Comparison of ENCODE assay signal across 8 mouse cellular contexts in the genomic region with DNA sequence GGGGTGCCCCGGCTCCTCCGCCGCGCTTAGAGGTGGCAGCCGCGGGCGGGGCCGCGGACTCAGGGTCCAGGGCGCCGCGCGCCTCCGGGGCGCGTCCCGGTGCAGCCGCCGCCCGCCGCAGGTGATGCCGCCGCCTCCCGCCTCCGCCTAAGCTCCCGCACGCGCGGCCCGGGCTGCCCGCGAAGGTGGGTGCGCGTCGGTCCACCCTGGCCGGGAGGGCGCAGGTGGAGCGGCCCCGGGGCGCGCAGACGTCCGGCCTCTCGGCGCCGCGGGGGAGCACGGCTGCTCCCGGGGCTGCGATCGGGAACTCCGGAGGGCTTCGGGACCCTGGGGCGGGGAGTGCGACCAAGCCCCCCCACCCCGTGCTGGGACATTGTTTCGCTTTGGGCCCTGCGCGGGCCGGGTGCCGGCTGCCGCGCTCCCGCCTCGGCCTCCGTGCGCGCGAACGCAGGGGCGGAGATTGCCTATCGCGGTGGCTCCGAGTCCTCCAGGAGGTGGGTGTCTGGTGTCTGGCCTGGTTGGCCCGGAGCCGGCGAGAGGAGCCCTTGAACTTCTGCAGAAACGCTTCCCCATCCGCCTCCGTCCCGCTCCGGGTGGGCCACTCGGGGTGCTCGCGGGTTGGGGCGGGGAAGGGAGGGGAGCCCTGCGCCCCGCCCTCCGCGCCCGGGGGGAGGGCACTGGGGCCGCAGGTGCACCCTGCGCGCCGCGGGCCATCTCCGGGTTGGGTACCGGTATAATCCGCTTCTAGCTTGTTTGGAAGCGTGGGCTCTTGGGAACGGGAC. TPM values are rescaled to one million over a fixed set of nuclear protein-coding genes. Genes with fewer than 3 reads are reported as not detected.
DNase-seq lines count a peak whose midpoint lies in the region; ATAC-seq lines count a peak whose summit lies in the region.

No protein-coding gene starts in this region.

- peak overlapping the region; percentile 87 for H3K27ac ChIP-seq in forebrain, embryonic 11.5 days (ENCODE audit: low read depth, low read length)
- H3K27ac ChIP-seq in heart, embryonic 15.5 days: peak overlapping the region; percentile 83
- H3K27ac ChIP-seq in liver, embryonic 15.5 days (replicated peaks): peak overlapping the region; percentile 81
- peak overlapping the region; percentile 91 for H3K27ac ChIP-seq in stomach, embryonic 14.5 days (ENCODE audit: low read length)

- H3K4me1 ChIP-seq in forebrain, embryonic 11.5 days (replicated peaks; ENCODE audit: control insufficient read depth, insufficient read depth, low read length): peaks cover 6% of the 10 kb centered on the region; the same call in 1 of the 2 replicates
- H3K4me1 ChIP-seq in heart, embryonic 15.5 days (replicated peaks): peaks cover 42% of the 10 kb centered on the region
- H3K4me1 ChIP-seq in liver, embryonic 15.5 days (replicated peaks): peaks cover 63% of the 10 kb centered on the region
- H3K4me1 ChIP-seq in stomach, embryonic 14.5 days (ENCODE audit: control insufficient read depth, insufficient read depth, low read length): peaks cover 26% of the 10 kb centered on the region; the same call in 1 of the 2 replicates

- no peaks in the 10 kb centered on the region; the same call in 1 of the 2 replicates for H3K36me3 ChIP-seq in forebrain, embryonic 11.5 days (ENCODE audit: control insufficient read depth, insufficient read depth, low read length)
- H3K36me3 ChIP-seq in heart, embryonic 15.5 days: no peaks in the 10 kb centered on the region
- H3K36me3 ChIP-seq in liver, embryonic 15.5 days (replicated peaks): 0 out of 2 replicates have a peak, but pooled peaks cover 5% of the 10 kb centered on the region
- no peaks in the 10 kb centered on the region for H3K36me3 ChIP-seq in stomach, embryonic 14.5 days (ENCODE audit: control insufficient read depth, insufficient read depth, low read length)

- H3K9me3 ChIP-seq in forebrain, embryonic 11.5 days (ENCODE audit: control insufficient read depth, low read length): no peaks in the 10 kb centered on the region
- H3K9me3 ChIP-seq in heart, embryonic 15.5 days (replicated peaks): no peaks in the 10 kb centered on the region
- no peaks in the 10 kb centered on the region for H3K9me3 ChIP-seq in liver, embryonic 15.5 days (replicated peaks)
- no peaks in the 10 kb centered on the region for H3K9me3 ChIP-seq in stomach, embryonic 14.5 days (ENCODE audit: control insufficient read depth, low read depth, low read length)

- peak; percentile 71 for ATAC-seq in forebrain, embryonic 11.5 days (replicated peaks; ENCODE audit: low FRiP score)
- ATAC-seq in heart, embryonic 15.5 days (replicated peaks; ENCODE audit: insufficient number of reproducible peaks, insufficient read depth, low FRiP score, low read depth): peak; percentile 54
- ATAC-seq in liver, embryonic 15.5 days (ENCODE audit: insufficient read depth): peak; percentile 61
- peak; percentile 76 for ATAC-seq in stomach, embryonic 14.5 days (ENCODE audit: insufficient number of reproducible peaks, insufficient read depth, low FRiP score, low read depth)

- peak overlapping the region; percentile 95 for H3K4me3 ChIP-seq in forebrain, embryonic 11.5 days (ENCODE audit: low read depth, low read length)
- H3K4me3 ChIP-seq in heart, embryonic 15.5 days: peak overlapping the region; percentile 96
- H3K4me3 ChIP-seq in liver, embryonic 15.5 days (replicated peaks): peak overlapping the region; percentile 76
- peak overlapping the region; percentile 87 for H3K4me3 ChIP-seq in stomach, embryonic 14.5 days (ENCODE audit: low read depth, low read length)

- WGBS in forebrain, embryonic 11.5 days: under 1% methylated on average over 99 of the region's 101 CpGs
- under 1% methylated on average over 91 of the region's 101 CpGs for WGBS in heart, embryonic 15.5 days
- under 1% methylated on average over 100 of the region's 101 CpGs for WGBS in liver, embryonic 15.5 days (ENCODE audit: insufficient replicate concordance)
- WGBS in stomach, embryonic 14.5 days: under 1% methylated on average over 89 of the region's 101 CpGs

- H3K27me3 ChIP-seq in forebrain, embryonic 11.5 days (ENCODE audit: control insufficient read depth, insufficient read depth, low read length): no peaks in the 10 kb centered on the region
- H3K27me3 ChIP-seq in heart, embryonic 15.5 days: no peaks in the 10 kb centered on the region
- H3K27me3 ChIP-seq in liver, embryonic 15.5 days: peaks cover 32% of the 10 kb centered on the region
- no peaks in the 10 kb centered on the region for H3K27me3 ChIP-seq in stomach, embryonic 14.5 days (ENCODE audit: control insufficient read depth, insufficient read depth, low read length)

- DNase-seq in CD8-positive naive resting alpha-beta T cell, adult 2 months (ENCODE audit: low read depth in 2 of 2, low spot score in 2 of 2): peak; percentile 83 to 84
- peak; percentile 79 for DNase-seq in c-Kit-positive CD71-negative TER-119-negative erythroid progenitor cells, embryonic 14.5 days (ENCODE audit: low read depth)
- peak; percentile 87 for DNase-seq in forebrain, embryonic 11.5 days (ENCODE audit: low spot score)
- DNase-seq in kidney, postnatal 14 days: peak; percentile 90
- DNase-seq in neural tube, embryonic 10.5 days (ENCODE audit: extremely low spot score, low spot score): peak; percentile 79

- peak overlapping the region; percentile 99 for H3K9ac ChIP-seq in forebrain, embryonic 11.5 days (ENCODE audit: low read length)
- peak overlapping the region; percentile 91 for H3K9ac ChIP-seq in heart, embryonic 15.5 days
- H3K9ac ChIP-seq in liver, embryonic 15.5 days: peak overlapping the region; percentile 74
- H3K9ac ChIP-seq in stomach, embryonic 14.5 days (replicated peaks; ENCODE audit: low read depth, low read length): peak overlapping the region; percentile 87

- H3K4me2 ChIP-seq in forebrain, embryonic 11.5 days (ENCODE audit: low read depth, low read length, severe bottlenecking): peak overlapping the region; percentile 92
- H3K4me2 ChIP-seq in heart, embryonic 15.5 days: peak overlapping the region; percentile 95
- H3K4me2 ChIP-seq in liver, embryonic 15.5 days: peak overlapping the region; percentile 94
- peak overlapping the region; percentile 90 for H3K4me2 ChIP-seq in stomach, embryonic 14.5 days (replicated peaks; ENCODE audit: low read depth, low read length)

RNA-seq across cellular contexts. Expression of a gene that starts 0.5 kb away (rescaled TPM):
- polyA plus RNA-seq in forebrain, embryonic 11.5 days (2014; fragmentation: Nextera tagmentation; extraction: Ambion mirVana): 26.8 and 28.9 TPM in 2 replicates
- polyA plus RNA-seq in heart, embryonic 15.5 days (2015; fragmentation: Nextera tagmentation; extraction: Ambion mirVana): 7.4 and 9.1 TPM in 2 replicates
- 8.1 and 8.4 TPM in 2 replicates for polyA plus RNA-seq in liver, embryonic 15.5 days (2015; fragmentation: Nextera tagmentation; extraction: Ambion mirVana)
- polyA plus RNA-seq in stomach, embryonic 14.5 days (2014; fragmentation: Nextera tagmentation; extraction: Ambion mirVana): 17.6 and 20.7 TPM in 2 replicates

Comparison
In these comparisons a context has a peak if more than half of its experiments do, and no peak if none do; other contexts are left out.
1. Peak in every context shown above with its lines: DNase-seq, ATAC-seq, H3K4me3 ChIP-seq and H3K27ac ChIP-seq.